Mouse (Mus musculus) kidney, adult 2 months (tissue): Measurements from ENCODE around the gene Itga11. TPM values are rescaled to one million over a fixed set of nuclear protein-coding genes. Genes with fewer than 3 reads are reported as not detected.

Source experiments
- DNase-seq: peaks from one replicate; pipeline ENCODE4 v3.0.0; 2021
- H3K27ac ChIP-seq: fragments of 200-500 bp; 2 replicates; pipeline ENCODE4 v1.5.1; 2012; ENCODE audit warnings: low read depth, low read length, control low read depth, inconsistent platforms; ENCODE audit not compliant: insufficient read depth
- H3K27me3 ChIP-seq: fragments of 200-500 bp; replicated peaks from 2 replicates; pipeline ENCODE4 v1.6.1; 2012; ENCODE audit warnings: mild to moderate bottlenecking, moderate library complexity, low read length, inconsistent platforms; ENCODE audit not compliant: control insufficient read depth, insufficient read depth
- H3K36me3 ChIP-seq: fragments of 200-500 bp; 2 replicates; pipeline ENCODE4 v1.6.1; 2012; ENCODE audit warnings: mild to moderate bottlenecking, moderate library complexity, low read length, inconsistent platforms; ENCODE audit not compliant: control insufficient read depth, insufficient read depth
- H3K4me1 ChIP-seq: fragments of 200-500 bp; 2 replicates; pipeline ENCODE4 v1.6.1; 2011; ENCODE audit warnings: low read length; ENCODE audit not compliant: control insufficient read depth, insufficient read depth
- H3K4me3 ChIP-seq: fragments of 200-500 bp; 2 replicates; pipeline ENCODE4 v1.5.1; 2011; ENCODE audit warnings: mild to moderate bottlenecking, low read depth, low read length, control low read depth; ENCODE audit not compliant: insufficient read depth
- CTCF ChIP-seq: fragments of 200-500 bp; conservative IDR thresholded peaks from 2 replicates; pipeline ENCODE4 v1.5.1; 2011; ENCODE audit warnings: low read depth, mild to moderate bottlenecking, control low read depth, low read length, moderate library complexity, mixed read lengths; ENCODE audit not compliant: insufficient read depth, insufficient read length
- POLR2A ChIP-seq: fragments of 200-500 bp; IDR thresholded peaks from one replicate; pipeline ENCODE4 v1.6.1; 2011; ENCODE audit warnings: low read depth, low read length, control low read depth
- WGBS: fragments of 180-500 bp; shearing (Covaris S2); methylation state at CpG from one replicate; pipeline ENCODE4 v1.1.7; 2018; 5-methylcytosine and 5-hydroxymethylcytosine counted together
- polyA plus RNA-seq: library from polyadenylated mRNA; depleted of rRNA; stranded (reverse); fragments of >200 nt; gene quantifications from 2 replicates; pipeline ENCODE4 v1.2.3, GENCODE M21; 2012

Itga11 gene
- polyA plus RNA-seq, 1 experiment, result 0.41 TPM

DNA sequence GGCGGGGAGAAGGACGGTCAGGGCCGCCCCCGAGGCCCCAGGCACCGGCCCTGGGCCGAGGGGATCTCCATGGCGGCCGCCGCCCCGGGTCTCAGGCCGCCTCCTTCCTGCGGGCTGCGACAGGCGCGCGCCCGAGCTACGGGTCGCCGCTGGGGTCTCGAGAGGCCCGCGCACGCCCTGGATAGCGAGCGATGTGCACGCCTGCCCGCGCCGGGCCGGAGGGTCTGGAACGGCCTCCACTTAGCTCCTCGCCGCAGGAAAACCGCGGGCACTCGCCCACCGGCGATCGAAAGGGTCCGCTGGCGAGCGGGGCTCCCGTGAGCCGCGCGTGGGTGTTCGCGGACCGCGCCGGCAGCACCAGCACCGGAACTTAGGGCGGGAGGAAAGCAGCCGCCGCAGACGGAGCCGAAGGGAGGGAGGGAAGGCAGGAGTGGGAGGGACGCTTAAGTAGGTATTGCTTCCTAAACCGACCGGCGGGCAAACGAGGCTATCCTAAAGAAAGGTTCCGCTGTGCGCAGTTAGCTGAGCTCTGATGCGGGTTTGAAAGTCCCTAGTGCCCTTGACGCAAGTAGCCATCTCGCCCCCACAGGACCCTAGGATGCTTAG, 134.0 kb downstream of the Itga11 start, which contains the start of gene Fem1b:
TSS of gene Fem1b (minus strand) at position 419 of the 606 bp plus-strand sequence.
- Histone ChIP-seq H3K36me3 (no peaks in the 10 kb centered on the region), H3K4me1 (peaks cover 20% of the 10 kb centered on the region), H3K27me3 (no peaks in the 10 kb centered on the region), H3K4me3 (peak within 1 kb of the TSS; percentile 99), H3K27ac (peak within 1 kb of the TSS; percentile 98)
- peak; percentile 57 for TF ChIP-seq POLR2A
- TF ChIP-seq CTCF, result no peak
- DNase-seq, result peak; percentile 94
- WGBS, result under 1% methylated on average over 68 of the region's 68 CpGs

DNA sequence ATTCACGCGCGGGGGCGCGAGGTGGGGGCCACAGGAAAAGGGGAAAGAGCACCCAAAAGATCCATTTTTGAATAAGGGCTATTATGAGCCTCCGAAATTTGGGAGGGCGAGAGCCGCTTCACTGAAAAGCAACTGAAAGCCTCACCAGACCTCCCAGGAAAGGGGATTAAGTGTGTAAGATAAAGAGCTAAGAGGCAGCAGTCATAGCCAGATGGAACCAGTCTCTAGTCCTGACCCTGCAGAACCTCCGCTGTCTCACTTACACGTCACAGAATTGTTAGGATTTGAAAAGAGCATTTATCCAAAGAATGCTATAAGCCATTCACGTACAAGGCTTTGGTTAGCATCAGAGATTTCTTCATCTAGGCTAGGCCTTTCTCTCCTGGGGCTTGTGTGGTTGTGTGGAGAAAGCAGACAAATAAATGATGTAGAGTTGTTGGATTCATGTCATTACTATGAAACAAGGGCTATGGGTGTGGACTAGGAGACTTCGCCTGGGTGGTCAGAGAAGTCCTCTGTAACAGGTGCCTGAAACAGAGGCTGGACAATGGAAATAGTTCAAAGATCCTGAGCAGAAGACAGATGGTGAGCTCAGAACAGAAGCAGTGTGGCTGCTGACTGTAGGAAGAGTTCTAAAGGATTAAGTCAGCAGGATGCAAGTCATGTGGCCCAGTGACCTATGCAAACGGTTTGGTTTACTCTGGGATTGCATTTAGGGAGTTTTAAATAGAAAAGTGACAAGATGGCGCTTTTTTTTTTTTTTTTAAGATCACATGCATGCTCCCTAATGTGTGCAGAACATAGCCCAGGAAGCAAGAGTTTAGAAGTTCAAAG, 134.8 kb downstream of the Itga11 start:
- Histone ChIP-seq H3K4me1 (peaks cover 20% of the 10 kb centered on the region), H3K4me3 (peak overlapping the region; percentile 99), H3K27ac (peak overlapping the region; percentile 98), H3K36me3 (no peaks in the 10 kb centered on the region), H3K27me3 (no peaks in the 10 kb centered on the region)
- 23% methylated on average over 14 of the region's 14 CpGs for WGBS
- TF ChIP-seq CTCF (no peak), POLR2A (no peak)
- no peak for DNase-seq

DNA sequence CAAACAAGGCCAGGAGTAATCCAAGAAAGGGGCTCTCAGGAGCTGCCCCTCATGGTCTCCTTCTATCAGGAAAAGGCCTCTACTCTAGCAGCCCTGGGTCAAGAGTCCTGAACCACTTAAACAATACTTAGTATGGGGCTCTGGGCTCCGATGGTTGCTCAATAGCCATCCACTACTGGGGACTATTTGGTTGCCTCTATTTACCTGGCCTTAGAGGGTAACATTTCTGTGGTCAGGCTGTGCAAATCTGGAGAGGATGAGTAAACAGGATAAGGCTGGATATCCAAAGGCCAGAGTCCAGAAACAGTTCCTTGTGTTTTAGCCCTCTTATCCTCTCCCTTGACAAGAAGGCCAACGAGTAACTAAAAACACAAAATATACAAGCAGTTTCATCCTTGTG, 137.1 kb downstream of the Itga11 start:
- Histone ChIP-seq H3K27me3 (no peaks in the 10 kb centered on the region), H3K36me3 (no peaks in the 10 kb centered on the region), H3K4me3 (no peak overlapping the region), H3K4me1 (peaks cover 9% of the 10 kb centered on the region), H3K27ac (no peak overlapping the region)
- TF ChIP-seq CTCF (no peak), POLR2A (no peak)
- WGBS, result 79% methylated on average over 2 of the region's 2 CpGs
- DNase-seq, result no peak

DNA sequence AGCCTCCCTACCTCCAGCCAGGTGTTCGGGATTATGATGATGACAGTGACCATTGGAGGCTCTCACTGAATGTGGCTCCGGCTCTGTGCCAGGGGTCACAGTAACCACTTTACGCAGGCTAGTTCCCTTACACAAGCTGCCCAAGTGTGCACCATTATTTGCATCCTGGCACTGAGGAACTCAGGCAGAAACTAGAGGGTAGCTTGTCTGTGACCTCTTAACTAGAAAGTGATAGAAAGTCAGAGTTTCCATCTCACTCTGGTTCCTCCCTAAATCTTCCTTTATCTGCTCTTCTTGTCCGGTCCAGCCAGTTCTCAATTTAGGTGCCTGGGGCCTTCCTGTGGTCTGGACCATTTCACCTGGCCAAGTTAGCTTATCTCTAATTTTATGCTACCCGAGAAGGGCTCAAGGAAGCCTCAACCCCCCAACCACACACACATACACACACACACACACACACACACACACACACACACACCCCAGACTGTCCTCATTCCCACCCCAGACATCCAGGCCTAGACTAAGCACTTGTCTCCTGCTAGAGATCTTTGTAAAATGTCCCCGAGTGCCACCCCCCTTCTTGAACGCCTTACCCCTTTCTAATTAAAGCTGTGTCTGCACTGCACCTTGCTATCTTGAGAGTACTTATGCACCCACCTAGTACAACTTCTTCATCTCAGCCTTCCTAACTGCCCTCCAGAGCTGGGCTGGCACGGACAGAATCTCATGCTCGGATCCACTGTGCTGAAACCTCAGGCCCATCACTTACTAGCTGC, 138.9 kb downstream of the Itga11 start:
- 88% methylated on average over 9 of the region's 9 CpGs for WGBS
- H3K27ac ChIP-seq, result no peak overlapping the region
- H3K27me3 ChIP-seq, result no peaks in the 10 kb centered on the region
- H3K4me3 ChIP-seq, result no peak overlapping the region
- H3K36me3 ChIP-seq, result no peaks in the 10 kb centered on the region
- peaks cover 6% of the 10 kb centered on the region; the same call in 1 of the 2 replicates for H3K4me1 ChIP-seq
- TF ChIP-seq CTCF, result no peak
- no peak for TF ChIP-seq POLR2A
- DNase-seq, result no peak

- WGBS, result 71% methylated on average over 12 of the region's 12 CpGs
- peak; percentile 17 for DNase-seq
- Histone ChIP-seq H3K4me1 (peaks cover 5% of the 10 kb centered on the region; the same call in 1 of the 2 replicates), H3K27ac (no peak overlapping the region), H3K36me3 (no peaks in the 10 kb centered on the region), H3K27me3 (no peaks in the 10 kb centered on the region), H3K4me3 (no peak overlapping the region)
- TF ChIP-seq CTCF, result no peak
- TF ChIP-seq POLR2A, result no peak
Observed at GRCm38 (mm10) chr9:62817099-62817571, 139.5 kb downstream of the Itga11 start.

DNA sequence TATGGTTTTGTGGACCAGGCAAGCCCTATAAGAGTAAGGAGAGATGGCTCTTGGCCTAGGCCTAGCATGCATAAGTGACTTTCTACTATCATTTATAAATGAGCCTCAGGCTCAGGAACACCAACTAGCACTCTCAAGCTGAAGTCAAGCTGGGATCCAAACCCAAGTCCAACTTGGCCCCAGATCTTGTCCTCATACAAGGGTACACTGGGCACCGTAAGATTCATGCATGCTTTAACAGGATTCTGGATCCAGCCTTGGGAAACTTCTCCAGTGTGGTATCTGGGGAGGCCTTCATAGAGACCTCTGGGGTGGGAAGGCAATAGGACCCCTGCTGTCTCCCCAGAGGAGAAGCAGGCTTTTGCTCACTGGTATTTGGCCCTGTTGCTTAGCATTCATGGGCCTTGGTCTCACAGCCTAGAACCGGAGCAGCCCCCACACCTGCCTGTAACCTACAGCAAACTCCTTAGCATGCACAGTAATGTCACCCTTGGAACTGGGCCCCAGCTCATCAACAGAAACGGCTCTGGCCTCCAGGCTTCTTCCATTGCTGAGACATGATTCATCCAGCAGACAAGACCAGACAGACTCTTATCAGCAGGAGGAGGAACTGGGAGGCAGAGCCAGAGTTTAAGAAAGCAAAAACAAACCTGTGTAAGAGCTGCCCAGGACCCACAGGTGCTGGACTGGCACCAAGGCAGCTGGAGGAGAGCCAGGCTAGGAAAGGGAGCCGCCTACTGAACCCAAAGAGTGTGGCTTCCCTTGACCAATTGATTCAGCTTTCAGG, 140.4 kb downstream of the Itga11 start:
- H3K27me3 ChIP-seq, result no peaks in the 10 kb centered on the region
- peak; percentile 27 for DNase-seq
- H3K36me3 ChIP-seq, result no peaks in the 10 kb centered on the region
- no peaks in the 10 kb centered on the region for H3K4me1 ChIP-seq
- H3K4me3 ChIP-seq, result no peak overlapping the region
- TF ChIP-seq CTCF, result no peak
- no peak for TF ChIP-seq POLR2A
- no peak overlapping the region for H3K27ac ChIP-seq
- WGBS, result 59% methylated on average over 4 of the region's 4 CpGs
